Mouse (Mus musculus) intestine, embryonic 14.5 days (tissue): ENCODE data around the gene Gm4792. TPM values are rescaled to one million over a fixed set of nuclear protein-coding genes. Genes with fewer than 3 reads are reported as not detected.

Experiments used
- ATAC-seq: fragments of 200-750 bp; cut with Nextera tagmentation; replicated peaks from 2 replicates; pipeline ENCODE4 v1.8.0; 2017; ENCODE audit warnings: low read depth, moderate number of reproducible peaks, moderate TSS enrichment, moderate library complexity; ENCODE audit not compliant: low FRiP score, low TSS enrichment
- DNase-seq: peaks from one replicate; pipeline ENCODE4 v3.0.0-alpha.2; 2018; ENCODE audit warnings: low spot score
- H3K27ac ChIP-seq: fragments of 300-500 bp; sonication (generic); 2 replicates; pipeline ENCODE4 v1.5.1; 2014; ENCODE audit warnings: low read depth, mild to moderate bottlenecking, control low read depth
- H3K27me3 ChIP-seq: fragments of 300-500 bp; sonication (generic); replicated peaks from 2 replicates; pipeline ENCODE4 v1.6.1; 2014; ENCODE audit warnings: low read length, control low read depth; ENCODE audit not compliant: control insufficient read depth, insufficient read depth
- H3K36me3 ChIP-seq: fragments of 300-500 bp; sonication (generic); 2 replicates; pipeline ENCODE4 v1.6.1; 2014; ENCODE audit warnings: low read length, control low read depth; ENCODE audit not compliant: control insufficient read depth, insufficient read depth
- H3K4me1 ChIP-seq: fragments of 300-500 bp; sonication (generic); replicated peaks from 2 replicates; pipeline ENCODE4 v1.6.1; 2014; ENCODE audit warnings: low read length, control low read depth, mixed read lengths; ENCODE audit not compliant: control insufficient read depth, insufficient read depth
- H3K4me2 ChIP-seq: fragments of 300-500 bp; sonication (generic); 2 replicates; pipeline ENCODE4 v1.6.1; 2014; ENCODE audit warnings: low read length
- H3K4me3 ChIP-seq: fragments of 300-500 bp; sonication (generic); 2 replicates; pipeline ENCODE4 v1.5.1; 2014; ENCODE audit warnings: low read depth, low read length, control low read depth, mixed read lengths
- H3K9ac ChIP-seq: fragments of 300-500 bp; sonication (generic); 2 replicates; pipeline ENCODE4 v1.6.1; 2014; ENCODE audit warnings: mild to moderate bottlenecking, low read length
- H3K9me3 ChIP-seq: fragments of 300-500 bp; sonication (generic); 2 replicates; pipeline ENCODE4 v1.6.1; 2016; ENCODE audit warnings: low read length, control low read depth; ENCODE audit not compliant: control insufficient read depth
- WGBS: fragments of 180-500 bp; shearing (Covaris S2); extraction: QIAGEN DNeasy Blood & Tissue Kit; methylation state at CpG from one replicate; pipeline ENCODE4 v1.1.7; 2014; 5-methylcytosine and 5-hydroxymethylcytosine counted together
- polyA plus RNA-seq: library from polyadenylated mRNA; unstranded; fragments of >200 nt; fragmentation: Nextera tagmentation; extraction: Ambion mirVana; gene quantifications from 2 replicates; pipeline ENCODE4 v1.2.1, GENCODE M21; 2014

Gm4792 gene
- polyA plus RNA-seq, 1 experiment from 2014 or later = not detected

DNA sequence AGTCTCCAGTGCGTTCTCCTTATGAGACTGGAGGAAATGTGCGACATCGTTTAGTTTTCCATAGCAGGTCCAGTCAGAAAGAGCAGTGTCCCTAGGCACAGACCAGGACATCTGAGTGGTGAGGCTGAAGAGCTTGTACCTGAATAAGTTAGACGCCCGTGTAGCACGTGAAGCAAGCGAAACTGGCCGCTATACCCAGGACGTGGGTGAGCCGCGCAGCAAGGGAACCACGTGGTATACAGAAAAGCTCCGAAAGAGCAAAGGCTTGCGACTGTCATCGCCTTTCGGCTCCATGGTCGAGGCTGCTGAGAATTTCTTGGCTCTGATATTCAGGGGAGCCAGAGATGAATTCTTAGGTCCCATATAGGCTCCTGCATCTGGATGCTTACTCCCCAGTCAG lies 43.0 kb upstream of the Gm4792 start:
- H3K4me1 ChIP-seq = no peaks in the 10 kb centered on the region
- DNase-seq (no peak), ATAC-seq (no peak)
- H3K36me3 ChIP-seq = no peaks in the 10 kb centered on the region
- H3K27ac ChIP-seq = no peak overlapping the region
- no peak overlapping the region for H3K4me3 ChIP-seq
- H3K9me3 ChIP-seq = no peaks in the 10 kb centered on the region
- H3K9ac ChIP-seq = no peak overlapping the region
- H3K27me3 ChIP-seq = no peaks in the 10 kb centered on the region
- 62% methylated on average over 17 of the region's 17 CpGs for WGBS
- 0 out of 2 replicates have a peak overlapping the region, but pooled peaks have one; percentile 1 for H3K4me2 ChIP-seq

DNA sequence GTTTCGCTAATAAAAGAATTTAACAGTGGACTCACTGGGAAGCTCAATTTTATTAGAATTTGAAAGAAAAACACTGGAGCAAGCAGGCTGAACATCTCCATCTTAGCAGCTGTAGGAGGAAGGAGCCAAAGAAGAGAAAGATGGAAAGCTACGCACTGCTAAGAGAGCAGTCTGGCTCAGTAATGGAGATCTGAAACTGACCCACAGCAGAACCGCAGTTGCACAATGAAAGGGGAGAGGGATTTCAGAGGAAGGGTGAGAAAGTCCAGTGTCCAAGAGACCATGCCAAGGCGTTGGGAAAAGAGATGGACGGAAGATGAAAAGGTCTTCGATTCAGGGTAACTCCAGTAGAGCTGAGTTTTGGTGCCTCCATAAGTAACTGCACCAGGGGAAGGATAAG lies 37.6 kb upstream of the Gm4792 start:
- WGBS = 94% methylated on average over 6 of the region's 6 CpGs
- ATAC-seq (no peak), DNase-seq (no peak)
- Histone ChIP-seq H3K4me3 (no peak overlapping the region), H3K9ac (no peak overlapping the region), H3K36me3 (no peaks in the 10 kb centered on the region), H3K27ac (no peak overlapping the region), H3K4me1 (no peaks in the 10 kb centered on the region), H3K9me3 (no peaks in the 10 kb centered on the region), H3K4me2 (no peak overlapping the region), H3K27me3 (no peaks in the 10 kb centered on the region)

DNA sequence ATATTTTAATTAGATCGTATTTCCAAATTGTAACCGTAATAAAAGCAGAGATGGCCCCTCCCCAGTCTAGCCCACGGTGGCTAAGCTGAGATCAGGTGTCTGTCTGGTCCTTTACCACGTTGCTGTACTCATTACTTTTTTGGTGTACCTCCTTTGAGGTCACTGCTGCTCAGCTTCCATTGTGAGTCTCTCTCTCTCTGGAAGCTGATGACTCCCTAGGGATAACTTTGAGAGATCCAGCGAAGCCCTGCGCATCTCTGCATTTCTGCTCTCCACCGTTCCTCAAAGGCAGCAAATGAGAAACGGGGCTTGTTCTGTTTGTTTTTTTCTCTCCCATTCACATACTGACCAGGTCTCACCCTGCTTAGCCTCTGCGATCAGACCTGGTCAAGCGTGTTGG lies 36.5 kb upstream of the Gm4792 start:
- H3K9ac ChIP-seq = no peak overlapping the region
- DNase-seq (no peak), ATAC-seq (no peak)
- no peaks in the 10 kb centered on the region for H3K27me3 ChIP-seq
- no peak overlapping the region for H3K4me2 ChIP-seq
- no peaks in the 10 kb centered on the region for H3K9me3 ChIP-seq
- no peaks in the 10 kb centered on the region for H3K36me3 ChIP-seq
- no peak overlapping the region for H3K27ac ChIP-seq
- no peak overlapping the region for H3K4me3 ChIP-seq
- 77% methylated on average over 10 of the region's 10 CpGs for WGBS
- no peaks in the 10 kb centered on the region for H3K4me1 ChIP-seq

DNA sequence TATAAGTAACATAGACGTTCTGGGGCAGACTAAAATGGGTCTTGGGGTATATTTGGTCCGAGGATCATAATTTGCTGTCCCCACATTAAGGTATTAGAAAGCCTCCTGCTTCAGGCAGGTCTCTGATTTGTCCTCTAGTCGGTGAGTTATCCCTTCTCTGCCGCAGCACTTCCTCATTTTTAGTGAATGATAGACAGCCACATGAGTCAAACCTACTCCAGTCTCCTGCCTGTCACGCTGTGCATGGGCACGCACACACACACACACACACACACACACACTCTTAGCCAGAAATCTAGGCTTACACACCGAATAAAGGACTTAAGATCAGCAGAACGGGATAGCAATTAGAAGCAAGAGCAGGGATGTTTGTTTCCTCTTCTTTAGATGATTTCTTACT lies 34.8 kb upstream of the Gm4792 start:
- no peak overlapping the region for H3K27ac ChIP-seq
- DNase-seq = no peak
- H3K4me2 ChIP-seq = no peak overlapping the region
- H3K9ac ChIP-seq = no peak overlapping the region
- no peaks in the 10 kb centered on the region for H3K9me3 ChIP-seq
- 85% methylated on average over 8 of the region's 8 CpGs for WGBS
- H3K4me3 ChIP-seq = no peak overlapping the region
- no peaks in the 10 kb centered on the region for H3K36me3 ChIP-seq
- no peaks in the 10 kb centered on the region for H3K4me1 ChIP-seq
- ATAC-seq = no peak
- H3K27me3 ChIP-seq = no peaks in the 10 kb centered on the region

DNA sequence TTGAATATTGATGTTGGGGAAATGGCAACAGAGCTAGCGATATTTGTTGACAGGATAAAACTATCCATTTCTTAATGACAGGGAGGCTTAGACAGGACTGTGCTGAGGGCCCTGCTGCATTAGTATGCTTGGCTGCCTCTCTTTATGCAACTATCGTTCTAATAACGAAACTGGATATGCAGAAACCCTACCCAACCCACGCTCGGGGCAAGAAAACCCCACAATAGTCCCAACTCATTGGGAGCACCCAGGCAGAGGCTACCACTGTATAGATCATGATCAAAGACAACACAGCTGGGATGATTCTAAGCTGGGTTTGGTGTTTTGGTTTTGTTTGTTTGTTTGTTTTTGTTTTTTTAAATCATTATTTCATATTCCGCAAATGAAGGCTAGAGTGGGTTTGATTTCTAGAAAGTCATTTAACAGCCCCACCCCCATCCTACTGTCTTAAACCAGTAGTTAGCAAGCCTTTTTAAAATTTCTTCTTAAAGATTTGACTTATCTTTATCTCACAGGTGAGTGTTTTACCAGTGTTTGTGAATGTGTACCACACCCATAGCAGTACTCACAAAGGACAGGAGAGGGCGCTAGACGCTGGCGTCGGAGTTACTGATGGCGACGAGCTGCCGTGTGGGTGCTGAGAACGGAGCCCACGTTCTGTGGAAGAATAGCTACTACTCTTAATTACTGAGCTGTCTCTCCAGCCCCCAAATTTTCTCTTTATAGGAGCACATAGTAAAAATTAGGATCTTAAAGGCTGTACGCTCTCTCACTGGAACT lies 34.0 kb upstream of the Gm4792 start:
- Histone ChIP-seq H3K4me2 (no peak overlapping the region), H3K4me3 (no peak overlapping the region), H3K27me3 (no peaks in the 10 kb centered on the region), H3K27ac (no peak overlapping the region), H3K4me1 (no peaks in the 10 kb centered on the region), H3K9me3 (no peaks in the 10 kb centered on the region), H3K36me3 (no peaks in the 10 kb centered on the region), H3K9ac (no peak overlapping the region)
- DNase-seq (no peak), ATAC-seq (no peak)
- 87% methylated on average over 16 of the region's 16 CpGs for WGBS

DNA sequence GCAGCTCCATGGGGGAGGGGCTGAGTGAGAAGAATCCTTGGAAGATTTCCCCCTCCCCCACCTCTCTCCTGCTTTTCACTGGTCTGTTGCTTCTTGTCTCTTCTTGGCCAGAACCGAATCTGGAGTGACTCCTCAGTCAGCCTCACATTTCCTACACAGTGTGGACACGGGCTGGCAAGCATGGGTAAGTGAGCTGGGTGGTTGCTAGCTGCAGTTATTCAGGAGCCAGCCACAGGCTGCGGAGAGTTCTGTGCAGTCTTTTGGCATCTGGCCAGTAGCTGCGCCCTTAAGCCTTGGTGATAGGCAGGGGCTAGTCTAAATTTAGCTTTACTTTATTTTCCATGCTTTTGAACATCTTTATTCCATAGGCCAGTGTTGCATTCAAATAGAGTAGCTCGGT lies 31.5 kb upstream of the Gm4792 start:
- no peak overlapping the region for H3K27ac ChIP-seq
- H3K4me1 ChIP-seq = no peaks in the 10 kb centered on the region
- WGBS = 42% methylated on average over 5 of the region's 5 CpGs
- H3K9me3 ChIP-seq = 0 out of 2 replicates have a peak, but pooled peaks cover under 1% of the 10 kb centered on the region
- H3K4me2 ChIP-seq = no peak overlapping the region
- DNase-seq = no peak
- no peak overlapping the region for H3K4me3 ChIP-seq
- no peaks in the 10 kb centered on the region for H3K36me3 ChIP-seq
- H3K9ac ChIP-seq = no peak overlapping the region
- no peaks in the 10 kb centered on the region for H3K27me3 ChIP-seq
- ATAC-seq = no peak

DNA sequence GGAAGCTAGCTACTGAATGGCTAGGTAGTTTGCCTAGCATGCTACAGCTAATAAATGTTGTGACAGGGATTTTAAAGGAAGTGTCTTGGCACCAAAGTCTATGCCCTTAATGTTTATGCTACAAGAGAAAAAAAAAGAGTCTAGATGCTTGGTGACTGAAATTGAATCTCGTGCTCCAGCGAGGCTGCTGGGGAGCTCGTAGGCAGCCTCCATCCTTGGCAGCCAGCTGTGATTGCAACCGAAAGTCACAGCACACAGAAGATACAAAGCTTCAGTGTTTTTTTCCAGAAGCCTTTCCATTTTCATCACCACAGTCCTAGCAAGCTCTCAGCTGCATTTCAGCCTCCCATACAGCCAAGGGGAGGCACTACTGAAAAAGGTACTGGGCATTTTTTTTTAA lies 20.1 kb upstream of the Gm4792 start:
- Histone ChIP-seq H3K4me3 (no peak overlapping the region), H3K27ac (no peak overlapping the region), H3K9me3 (no peaks in the 10 kb centered on the region), H3K36me3 (no peaks in the 10 kb centered on the region), H3K9ac (no peak overlapping the region), H3K4me1 (no peaks in the 10 kb centered on the region), H3K27me3 (peaks cover 5% of the 10 kb centered on the region; the same call in 1 of the 2 replicates), H3K4me2 (no peak overlapping the region)
- no peak for ATAC-seq
- WGBS = 59% methylated on average over 4 of the region's 4 CpGs
- DNase-seq = no peak

DNA sequence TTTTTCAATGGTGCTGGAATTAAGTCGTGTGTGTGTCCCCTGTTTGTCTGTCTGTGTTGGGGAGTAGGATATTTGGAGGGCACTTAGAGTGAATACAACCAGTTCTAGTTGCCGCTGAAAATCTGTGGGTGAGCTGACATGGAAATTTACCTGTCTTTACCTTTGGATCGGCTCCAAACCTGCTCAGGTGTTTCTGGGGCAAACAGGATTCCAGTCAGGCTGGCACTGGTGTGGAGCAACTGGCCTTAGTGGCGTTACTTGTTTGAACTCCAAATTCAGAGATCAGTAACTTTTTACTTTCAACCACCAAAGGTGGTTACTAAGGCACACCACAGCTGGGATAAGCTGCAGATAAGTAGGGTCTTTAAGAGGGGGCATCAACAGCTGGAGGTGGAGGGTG lies 14.6 kb upstream of the Gm4792 start:
- 85% methylated on average over 4 of the region's 4 CpGs for WGBS
- no peaks in the 10 kb centered on the region for H3K9me3 ChIP-seq
- no peak overlapping the region for H3K4me3 ChIP-seq
- peaks cover 27% of the 10 kb centered on the region for H3K27me3 ChIP-seq
- no peak for DNase-seq
- H3K36me3 ChIP-seq = no peaks in the 10 kb centered on the region
- no peak overlapping the region for H3K27ac ChIP-seq
- H3K4me1 ChIP-seq = no peaks in the 10 kb centered on the region
- H3K9ac ChIP-seq = no peak overlapping the region
- ATAC-seq = no peak
- H3K4me2 ChIP-seq = no peak overlapping the region
